In genomic region chr2:103119197-103119854, GRCm38 (mm10) we compare ENCODE assay signal across 14 mouse cellular contexts. TPM values are rescaled to one million over a fixed set of nuclear protein-coding genes. Genes with fewer than 3 reads are reported as not detected.
A peak's percentile ranks its signal among the peaks of the same experiment; 100 is the strongest.
DNase-seq lines count a peak whose midpoint lies in the region; ATAC-seq lines count a peak whose summit lies in the region.
"Had no signal": no experiment of that assay in that cellular context is flagged by ENCODE, and none has a peak within 500 bp of the region (broad histone marks: within the 10 kb centered on the region; RNA-seq: fewer than 3 reads in every experiment).

No protein-coding gene starts in this region.

- H3K4me1 ChIP-seq in embryonic facial prominence, embryonic 15.5 days, result no peaks in the 10 kb centered on the region
- no peaks in the 10 kb centered on the region for H3K4me1 ChIP-seq in embryonic facial prominence, embryonic 10.5 days
- no peaks in the 10 kb centered on the region for H3K4me1 ChIP-seq in midbrain, embryonic 14.5 days (ENCODE audit: control insufficient read depth, insufficient read depth, low read length)
- H3K4me1 ChIP-seq in midbrain, embryonic 15.5 days, result peaks cover 6% of the 10 kb centered on the region
- no peaks in the 10 kb centered on the region for H3K4me1 ChIP-seq in heart, embryonic 12.5 days (replicated peaks)
- H3K4me1 ChIP-seq: hindbrain, embryonic 10.5 days; limb, embryonic 10.5 days had no signal

- H3K9ac ChIP-seq in embryonic facial prominence, embryonic 15.5 days, result no peak overlapping the region
- no peak overlapping the region for H3K9ac ChIP-seq in midbrain, embryonic 14.5 days (replicated peaks; ENCODE audit: low read length)
- H3K9ac ChIP-seq in midbrain, embryonic 15.5 days, result no peak overlapping the region
- H3K9ac ChIP-seq in heart, embryonic 12.5 days, result no peak overlapping the region

- no peak for DNase-seq in embryonic facial prominence, embryonic 10.5 days (ENCODE audit: low spot score)
- peak; percentile 17 for DNase-seq in midbrain, embryonic 14.5 days
- peak; percentile 17 for DNase-seq in kidney, postnatal 14 days
- peak; percentile 66 to 69 for DNase-seq in spleen, postnatal 4 days (ENCODE audit: low spot score in 2 of 2)
- DNase-seq in heart, adult 8-10 months (ENCODE audit: low spot score), result no peak
- DNase-seq: cerebellum, adult 18-20 months; heart, adult 11 months; lung, postnatal 14 days; thymus, postnatal 4 days had no signal

- no peak overlapping the region for H3K4me2 ChIP-seq in embryonic facial prominence, embryonic 15.5 days (replicated peaks)
- H3K4me2 ChIP-seq in midbrain, embryonic 14.5 days (ENCODE audit: low read length), result no peak overlapping the region
- no peak overlapping the region for H3K4me2 ChIP-seq in midbrain, embryonic 15.5 days
- H3K4me2 ChIP-seq in heart, embryonic 12.5 days, result no peak overlapping the region

- no peak overlapping the region for H3K4me3 ChIP-seq in embryonic facial prominence, embryonic 15.5 days (replicated peaks)
- H3K4me3 ChIP-seq in embryonic facial prominence, embryonic 10.5 days, result no peak overlapping the region
- H3K4me3 ChIP-seq in midbrain, embryonic 14.5 days (replicated peaks; ENCODE audit: low read depth, low read length), result no peak overlapping the region
- H3K4me3 ChIP-seq in midbrain, embryonic 15.5 days, result no peak overlapping the region
- H3K4me3 ChIP-seq in heart, embryonic 12.5 days, result no peak overlapping the region
- H3K4me3 ChIP-seq: hindbrain, embryonic 10.5 days; limb, embryonic 10.5 days had no signal

- no peaks in the 10 kb centered on the region for H3K9me3 ChIP-seq in embryonic facial prominence, embryonic 15.5 days (replicated peaks)
- H3K9me3 ChIP-seq in embryonic facial prominence, embryonic 10.5 days, result no peaks in the 10 kb centered on the region
- H3K9me3 ChIP-seq in midbrain, embryonic 14.5 days (ENCODE audit: control insufficient read depth, low read length), result no peaks in the 10 kb centered on the region
- no peaks in the 10 kb centered on the region for H3K9me3 ChIP-seq in midbrain, embryonic 15.5 days
- H3K9me3 ChIP-seq in heart, embryonic 12.5 days (replicated peaks), result no peaks in the 10 kb centered on the region
- H3K9me3 ChIP-seq: hindbrain, embryonic 10.5 days; limb, embryonic 10.5 days had no signal

- no peaks in the 10 kb centered on the region for H3K27me3 ChIP-seq in embryonic facial prominence, embryonic 15.5 days
- H3K27me3 ChIP-seq in embryonic facial prominence, embryonic 10.5 days (replicated peaks; ENCODE audit: low read depth, poor library complexity, severe bottlenecking), result no peaks in the 10 kb centered on the region
- H3K27me3 ChIP-seq in midbrain, embryonic 14.5 days (ENCODE audit: control insufficient read depth, insufficient read depth, low read length), result no peaks in the 10 kb centered on the region
- H3K27me3 ChIP-seq in midbrain, embryonic 15.5 days (replicated peaks), result no peaks in the 10 kb centered on the region
- no peaks in the 10 kb centered on the region for H3K27me3 ChIP-seq in heart, embryonic 12.5 days (replicated peaks)

- 63% methylated on average over 7 of the region's 7 CpGs for WGBS in embryonic facial prominence, embryonic 15.5 days
- 86% methylated on average over 7 of the region's 7 CpGs for WGBS in embryonic facial prominence, embryonic 10.5 days
- 82% methylated on average over 7 of the region's 7 CpGs for WGBS in midbrain, embryonic 14.5 days
- WGBS in midbrain, embryonic 15.5 days, result 77% methylated on average over 7 of the region's 7 CpGs
- WGBS in heart, embryonic 12.5 days, result 81% methylated on average over 7 of the region's 7 CpGs

- ATAC-seq in embryonic facial prominence, embryonic 15.5 days (ENCODE audit: insufficient number of reproducible peaks, low FRiP score, low TSS enrichment, low read depth), result peak; percentile 34; the same call in 1 of the 2 replicates
- ATAC-seq in midbrain, embryonic 14.5 days (ENCODE audit: low FRiP score, low TSS enrichment), result no peak
- no peak for ATAC-seq in midbrain, embryonic 15.5 days (replicated peaks)
- ATAC-seq in heart, embryonic 12.5 days (ENCODE audit: insufficient number of reproducible peaks, low FRiP score), result no peak

- H3K36me3 ChIP-seq in embryonic facial prominence, embryonic 15.5 days, result no peaks in the 10 kb centered on the region
- H3K36me3 ChIP-seq in embryonic facial prominence, embryonic 10.5 days (replicated peaks), result no peaks in the 10 kb centered on the region
- H3K36me3 ChIP-seq in midbrain, embryonic 14.5 days (ENCODE audit: control insufficient read depth, insufficient read depth, low read length), result no peaks in the 10 kb centered on the region
- no peaks in the 10 kb centered on the region for H3K36me3 ChIP-seq in midbrain, embryonic 15.5 days (replicated peaks)
- no peaks in the 10 kb centered on the region for H3K36me3 ChIP-seq in heart, embryonic 12.5 days
- H3K36me3 ChIP-seq: hindbrain, embryonic 10.5 days; limb, embryonic 10.5 days had no signal

- no peak overlapping the region for H3K27ac ChIP-seq in embryonic facial prominence, embryonic 15.5 days (replicated peaks)
- no peak overlapping the region for H3K27ac ChIP-seq in embryonic facial prominence, embryonic 10.5 days (replicated peaks)
- H3K27ac ChIP-seq in midbrain, embryonic 14.5 days (replicated peaks; ENCODE audit: low read depth, low read length), result no peak overlapping the region
- no peak overlapping the region for H3K27ac ChIP-seq in midbrain, embryonic 15.5 days
- no peak overlapping the region for H3K27ac ChIP-seq in heart, embryonic 12.5 days (ENCODE audit: poor library complexity, severe bottlenecking)
- H3K27ac ChIP-seq: hindbrain, embryonic 10.5 days; limb, embryonic 10.5 days had no signal

RNA-seq across cellular contexts. Expression of gene Apip, which starts 45.9 kb away (rescaled TPM):
- 77.3 and 81.1 TPM in 2 replicates for polyA plus RNA-seq in embryonic facial prominence, embryonic 15.5 days (2015; fragmentation: Nextera tagmentation; extraction: Ambion mirVana)
- 65.9 and 74.8 TPM in 2 replicates for polyA plus RNA-seq in embryonic facial prominence, embryonic 10.5 days (2016; fragmentation: Nextera tagmentation; extraction: Ambion mirVana)
- 48.2 and 49.0 TPM in 2 replicates for polyA plus RNA-seq in midbrain, embryonic 14.5 days (2014; fragmentation: Nextera tagmentation; extraction: Ambion mirVana)
- 46.2 and 47.7 TPM in 2 replicates for polyA plus RNA-seq in midbrain, embryonic 15.5 days (2015; fragmentation: Nextera tagmentation; extraction: Ambion mirVana)
- total RNA-seq in heart, adult 8-10 months (2022), result 10 to 100 TPM; 70.1 to 93.5 (median 79.8) TPM
- 57.8 and 58.9 TPM in 2 replicates for polyA plus RNA-seq in heart, embryonic 12.5 days (2016; fragmentation: Nextera tagmentation; extraction: Ambion mirVana)

RNA-seq across cellular contexts. Expression of gene Pdhx, which starts 46.0 kb away (rescaled TPM):
- 33.5 and 36.7 TPM in 2 replicates for polyA plus RNA-seq in embryonic facial prominence, embryonic 15.5 days (2015; fragmentation: Nextera tagmentation; extraction: Ambion mirVana)
- polyA plus RNA-seq in embryonic facial prominence, embryonic 10.5 days (2016; fragmentation: Nextera tagmentation; extraction: Ambion mirVana), result 40.5 and 44.9 TPM in 2 replicates
- 66.9 and 67.1 TPM in 2 replicates for polyA plus RNA-seq in midbrain, embryonic 14.5 days (2014; fragmentation: Nextera tagmentation; extraction: Ambion mirVana)
- 63.8 and 66.2 TPM in 2 replicates for polyA plus RNA-seq in midbrain, embryonic 15.5 days (2015; fragmentation: Nextera tagmentation; extraction: Ambion mirVana)
- 100 to 1,000 TPM; 143 to 179 (median 163) TPM for total RNA-seq in heart, adult 8-10 months (2022)
- 53.6 and 56.5 TPM in 2 replicates for polyA plus RNA-seq in heart, embryonic 12.5 days (2016; fragmentation: Nextera tagmentation; extraction: Ambion mirVana)

Comparison
In these comparisons a context has a peak if more than half of its experiments do, and no peak if none do; other contexts are left out.
1. DNase-seq: peak in midbrain, embryonic 14.5 days (single experiment), kidney, postnatal 14 days (single experiment) and spleen, postnatal 4 days (2 of 2); none in embryonic facial prominence, embryonic 10.5 days (single experiment) and heart, adult 8-10 months (single experiment).